Mouse (Mus musculus) liver, adult (tissue): Measurements from ENCODE around the gene Dagla.

Source experiments
- GATA4 ChIP-seq: IDR thresholded peaks from 2 replicates; pipeline ENCODE4 v1.6.1; 2014; ENCODE audit warnings: mild to moderate bottlenecking, low read length; ENCODE audit not compliant: insufficient replicate concordance

The Dagla gene

DNA sequence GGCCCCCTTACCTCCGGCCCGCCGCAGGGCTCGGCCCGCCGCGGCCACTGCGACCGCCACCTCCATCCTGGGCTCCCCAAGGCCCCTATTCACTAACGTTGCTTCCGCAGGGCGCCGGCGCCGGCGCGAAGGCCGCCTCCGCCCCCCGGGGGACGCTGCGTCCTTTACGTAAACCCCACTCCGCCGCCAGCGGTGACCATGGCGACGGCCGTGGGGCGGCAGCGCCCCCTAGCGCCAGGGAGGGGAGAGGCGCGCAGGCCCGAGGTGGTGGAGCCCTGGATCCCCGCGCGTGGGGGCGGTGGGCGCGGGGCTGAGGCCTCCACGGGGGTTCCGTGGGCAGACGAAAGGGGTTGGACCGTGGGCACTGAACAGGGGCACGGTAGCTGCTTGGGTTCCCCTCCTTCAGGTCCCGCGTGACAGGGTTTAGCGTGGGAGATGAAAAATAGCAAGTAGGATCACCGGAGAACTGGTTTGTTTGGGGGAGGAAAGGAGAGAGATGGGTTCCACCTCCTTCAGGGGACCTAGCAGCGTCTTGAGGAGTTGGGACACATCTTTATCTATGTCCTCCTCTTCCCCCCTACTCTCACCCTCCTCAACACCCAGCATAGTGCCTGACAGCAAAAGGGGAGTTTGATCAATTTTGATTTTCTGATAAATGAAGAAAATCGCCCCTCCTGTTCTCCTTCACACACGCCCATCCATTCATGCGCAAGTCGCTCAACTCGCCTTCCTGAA, at the start of gene Dagla:
Gene Dagla (minus strand): TSS at position 68 of the 735 bp plus-strand sequence.
- no peak for TF ChIP-seq GATA4

DNA sequence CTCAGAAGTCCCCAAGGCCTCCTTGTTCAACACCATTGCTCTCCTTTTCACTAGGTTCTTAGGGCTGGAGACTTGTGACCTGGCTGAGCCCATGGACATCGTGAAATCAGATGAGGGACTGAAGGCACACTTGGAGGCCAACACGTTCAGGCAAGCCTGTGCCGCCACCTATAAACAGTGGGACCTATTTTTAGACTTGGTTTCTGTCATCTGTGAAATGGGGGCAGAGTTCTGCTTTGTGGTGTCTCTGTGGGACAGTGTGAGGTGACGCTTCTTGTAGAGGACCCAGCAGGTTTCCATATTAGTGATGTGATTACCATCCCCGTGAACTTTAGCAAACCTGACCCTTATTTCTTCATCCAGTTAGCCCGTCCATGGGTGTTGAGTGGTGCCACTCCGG, 47.5 kb upstream of the Dagla start:
- TF ChIP-seq GATA4, result no peak

DNA sequence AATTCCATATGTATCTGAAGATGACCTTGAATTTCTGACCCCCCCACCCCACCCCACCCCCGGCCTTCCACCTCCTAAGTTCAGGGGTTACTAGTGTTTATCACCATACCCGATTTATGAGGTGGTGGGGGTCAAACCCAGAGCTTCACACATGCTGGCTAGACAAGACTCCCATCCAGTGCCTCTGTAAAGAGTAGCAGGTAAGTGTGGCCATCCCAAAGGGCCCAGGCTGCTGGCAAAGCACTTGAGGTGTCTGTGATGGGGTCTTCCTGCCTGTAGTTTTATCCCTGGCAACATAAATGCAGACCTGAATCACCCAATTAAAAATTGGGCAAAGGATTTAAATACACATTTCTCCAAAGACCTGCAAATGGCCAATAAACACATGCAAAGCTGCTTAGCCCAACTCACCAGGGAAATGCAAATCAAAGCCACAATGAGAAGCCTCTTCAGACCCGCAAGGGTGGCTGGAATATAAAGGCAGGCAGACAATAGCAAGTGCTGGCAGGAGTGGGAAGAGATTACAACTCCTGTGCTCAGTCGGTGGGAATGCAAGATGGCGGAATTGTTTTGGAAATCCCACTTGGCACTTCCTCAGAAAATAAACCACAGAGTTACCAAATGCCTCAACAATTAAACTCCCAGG, 43.1 kb upstream of the Dagla start:
- TF ChIP-seq GATA4, result no peak

DNA sequence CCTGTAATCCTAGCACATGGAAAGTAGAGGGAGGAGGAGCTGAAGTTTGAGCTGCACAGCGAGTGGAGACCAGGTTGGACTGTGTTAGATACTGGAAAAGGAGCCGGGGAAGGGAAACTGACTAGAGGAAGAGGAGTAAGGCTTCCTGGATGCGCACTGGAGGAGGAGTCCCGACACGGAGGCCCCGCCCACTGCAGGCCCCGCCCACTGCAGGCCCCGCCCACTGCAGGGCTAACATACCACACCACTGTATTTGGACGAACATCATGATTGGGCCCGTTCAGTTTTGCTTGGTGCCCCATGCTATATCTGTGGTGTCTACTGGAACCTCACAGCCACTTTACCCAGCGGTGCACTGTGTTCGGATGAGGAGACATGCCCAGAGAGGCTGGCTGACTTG, 41.0 kb upstream of the Dagla start:
- TF ChIP-seq GATA4, result no peak

DNA sequence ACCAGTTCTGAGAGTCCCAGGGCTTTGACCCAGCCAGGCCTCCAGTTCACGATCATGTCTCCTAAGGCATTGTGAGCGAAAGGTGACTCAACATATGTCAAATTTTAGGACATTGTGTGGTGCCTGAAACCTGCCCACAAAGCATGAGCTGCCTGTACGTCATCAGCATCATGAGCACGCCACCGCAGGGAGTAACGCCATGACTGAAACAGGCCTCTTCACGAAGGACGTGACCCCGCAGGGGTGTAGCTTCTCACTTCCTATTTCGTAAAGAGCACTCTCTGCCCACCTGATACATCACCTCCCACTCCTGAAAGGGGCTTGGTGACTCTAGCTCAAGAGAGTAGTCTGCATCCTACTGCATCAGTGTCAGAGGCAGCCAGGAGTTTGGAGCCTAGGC, 39.2 kb upstream of the Dagla start:
- TF ChIP-seq GATA4, result no peak

DNA sequence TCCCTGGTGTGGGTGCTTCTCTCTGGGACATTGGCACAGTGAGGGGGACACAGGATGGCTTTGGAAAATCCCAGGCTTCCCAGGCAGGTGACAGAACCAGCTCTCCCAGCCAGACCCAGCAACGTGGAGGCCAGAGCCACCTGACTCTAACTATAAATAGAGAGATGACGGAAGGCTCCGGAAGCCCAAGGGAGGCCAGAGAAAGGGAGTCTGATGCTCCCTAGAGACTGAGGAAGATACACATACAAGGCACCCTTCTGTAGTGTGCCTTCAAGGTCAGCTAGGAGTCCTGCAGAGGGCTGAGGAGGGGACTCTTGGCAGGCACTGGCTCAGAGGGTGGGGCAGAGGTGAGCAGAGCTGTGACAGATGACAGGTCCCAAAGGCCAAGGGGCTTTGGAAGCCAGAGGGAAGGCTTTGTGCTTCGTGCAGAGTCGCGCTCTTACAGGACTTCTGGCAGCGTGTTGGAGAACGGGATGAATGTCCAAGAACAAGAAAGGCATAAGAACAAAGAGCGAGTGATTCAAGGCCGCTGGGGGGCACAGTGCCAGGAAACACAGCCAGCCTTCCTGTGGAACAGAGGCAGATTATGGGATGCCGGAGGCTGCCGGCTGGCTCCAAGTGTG, 37.3 kb upstream of the Dagla start:
- TF ChIP-seq GATA4, result no peak

DNA sequence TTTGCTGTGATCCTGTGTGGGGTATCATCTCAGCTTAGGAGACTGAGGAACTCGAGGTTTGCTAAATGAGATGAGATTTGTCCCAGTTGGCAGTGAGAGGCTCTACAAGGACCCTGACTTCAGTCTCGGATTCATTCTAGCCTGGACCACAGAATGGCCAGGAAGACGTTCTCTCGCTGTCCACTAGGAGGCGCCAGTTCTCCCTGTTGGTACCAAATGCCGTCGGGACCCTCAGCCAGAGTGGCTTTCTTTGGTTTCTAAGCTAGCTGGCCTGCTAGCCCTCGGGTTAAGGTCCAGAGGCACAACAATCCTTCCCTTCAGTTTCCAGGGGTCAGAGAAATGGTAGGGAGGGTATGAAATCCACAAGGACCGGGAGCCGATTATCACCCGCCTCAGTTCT, 36.5 kb upstream of the Dagla start:
- TF ChIP-seq GATA4, result no peak

DNA sequence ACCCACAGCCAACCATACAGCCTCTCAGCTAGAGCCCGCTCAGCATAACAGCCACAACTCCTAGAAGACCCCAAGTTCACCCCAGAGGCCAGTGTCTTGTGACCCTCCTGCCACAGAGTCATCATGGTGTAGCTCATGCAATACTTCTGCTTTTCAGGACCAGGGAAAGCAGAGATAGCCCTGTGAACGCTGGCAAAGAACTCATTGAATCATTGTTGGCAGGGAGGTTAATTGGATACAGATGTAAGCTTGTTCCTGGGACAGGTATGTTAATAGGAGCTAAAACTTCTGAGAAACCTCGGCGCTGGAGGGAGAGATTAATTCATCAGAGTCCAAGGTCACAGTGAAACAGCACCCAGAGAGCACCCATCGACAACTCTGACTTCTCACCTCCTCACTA, 36.0 kb upstream of the Dagla start:
- no peak for TF ChIP-seq GATA4

DNA sequence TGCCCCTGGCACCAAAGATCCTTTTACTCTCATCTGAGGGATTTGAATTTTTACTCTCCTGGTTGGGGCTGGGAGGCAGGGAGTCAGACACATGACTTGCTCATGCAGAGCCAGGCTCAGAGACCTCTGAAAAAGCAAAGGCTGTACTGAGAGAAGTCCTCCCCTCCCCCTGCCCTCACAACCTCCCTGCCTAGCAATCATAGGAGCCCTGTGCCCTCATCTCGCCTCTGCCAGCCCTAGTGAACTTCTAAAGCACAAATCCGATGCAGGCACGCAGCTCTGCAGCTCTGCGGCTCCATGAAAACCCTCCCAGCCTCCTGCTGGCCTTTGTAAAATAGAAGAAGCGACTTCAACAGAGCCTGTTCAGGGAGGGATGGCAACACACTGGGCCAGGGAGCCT, 34.6 kb upstream of the Dagla start:
- no peak for TF ChIP-seq GATA4

DNA sequence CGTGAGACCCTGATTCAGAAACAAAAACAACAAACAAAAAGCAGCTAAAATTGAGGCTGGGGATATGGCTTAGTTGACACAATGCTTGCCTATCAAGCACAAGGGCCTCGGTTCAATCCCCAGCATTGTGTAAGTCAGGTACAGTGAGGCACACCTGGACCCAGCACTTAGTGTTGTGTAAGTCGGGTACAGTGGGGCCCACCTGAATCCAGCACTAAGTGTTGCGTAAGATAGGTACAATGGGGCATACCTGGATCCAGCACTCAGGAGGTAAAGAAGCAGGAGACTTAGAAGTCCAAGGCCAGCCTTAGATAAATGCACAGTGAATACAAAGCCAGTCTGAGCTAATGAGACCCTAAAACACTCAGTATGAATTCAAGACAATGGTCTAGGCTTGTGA, 34.0 kb upstream of the Dagla start:
- TF ChIP-seq GATA4, result no peak

DNA sequence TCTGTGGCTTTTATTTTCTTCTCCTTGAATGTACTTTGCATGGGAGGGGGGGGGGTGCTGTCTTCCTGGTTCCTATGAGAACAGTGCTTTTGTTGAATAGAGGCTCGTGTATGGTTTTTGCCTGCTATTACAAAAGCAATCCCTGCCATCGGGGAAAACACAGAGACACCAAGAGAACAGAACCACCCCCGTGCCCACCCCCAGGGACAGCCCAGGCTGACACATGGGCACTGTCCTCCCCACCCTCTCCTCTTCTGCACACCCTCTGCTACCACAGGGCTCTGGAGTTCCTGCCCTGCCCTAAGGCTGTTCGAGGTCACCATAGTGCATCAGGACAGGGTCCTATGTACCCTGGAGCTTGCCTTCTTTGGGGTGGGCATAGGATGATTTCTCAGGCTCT, 29.8 kb upstream of the Dagla start:
- no peak for TF ChIP-seq GATA4

DNA sequence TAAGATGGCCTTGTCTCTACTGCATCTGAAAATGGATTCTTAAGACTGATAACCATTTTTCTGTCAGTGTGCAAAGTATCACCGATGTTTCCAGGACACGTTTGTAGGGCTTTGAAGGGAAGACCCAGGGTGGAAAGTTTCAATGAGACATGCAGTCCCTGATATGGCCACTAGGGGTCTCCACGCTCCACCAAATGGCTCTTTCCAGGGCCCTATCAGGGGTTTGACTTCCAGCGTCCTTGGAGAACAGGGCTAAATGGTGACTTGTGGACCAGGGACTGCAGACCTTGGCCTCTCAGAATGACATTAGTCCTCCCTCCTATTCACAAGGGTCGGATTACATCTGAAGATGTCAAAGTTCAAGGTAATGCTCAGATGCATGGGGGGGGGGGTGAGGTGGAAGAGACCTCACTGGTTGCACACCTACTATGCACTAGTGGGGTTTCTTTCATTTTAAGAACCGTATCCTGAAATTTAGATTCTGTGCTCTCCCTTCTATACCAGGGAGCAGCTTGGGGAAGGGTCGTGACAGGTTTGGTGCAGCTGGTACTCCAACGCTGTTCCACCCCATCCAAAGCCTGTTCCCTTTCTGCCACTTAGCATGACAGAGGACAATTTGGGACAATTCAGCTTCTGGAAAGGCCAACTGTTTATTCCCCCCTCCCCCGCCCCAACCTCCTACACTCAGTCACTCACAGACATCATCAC, 29.0 kb upstream of the Dagla start:
- TF ChIP-seq GATA4, result no peak

DNA sequence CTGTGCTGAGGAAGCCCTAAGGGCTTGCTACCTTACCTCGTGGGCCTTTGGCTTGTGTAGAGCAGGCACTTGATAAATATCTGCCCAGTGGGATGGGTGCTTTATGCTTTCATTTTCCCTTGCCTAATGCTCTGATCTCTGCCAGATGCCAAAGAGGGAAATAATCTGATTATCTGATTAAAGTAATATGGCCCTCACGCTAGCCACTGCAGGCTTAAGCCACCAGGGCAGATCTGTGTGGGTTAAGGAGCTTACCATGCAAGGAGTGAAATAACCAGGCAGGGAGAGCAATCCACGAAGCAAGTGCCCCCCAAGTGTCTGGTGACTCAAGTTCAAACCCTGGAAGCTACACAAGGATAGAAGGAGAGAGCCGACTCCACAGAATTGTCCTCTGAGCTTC, 27.0 kb upstream of the Dagla start:
- no peak for TF ChIP-seq GATA4

DNA sequence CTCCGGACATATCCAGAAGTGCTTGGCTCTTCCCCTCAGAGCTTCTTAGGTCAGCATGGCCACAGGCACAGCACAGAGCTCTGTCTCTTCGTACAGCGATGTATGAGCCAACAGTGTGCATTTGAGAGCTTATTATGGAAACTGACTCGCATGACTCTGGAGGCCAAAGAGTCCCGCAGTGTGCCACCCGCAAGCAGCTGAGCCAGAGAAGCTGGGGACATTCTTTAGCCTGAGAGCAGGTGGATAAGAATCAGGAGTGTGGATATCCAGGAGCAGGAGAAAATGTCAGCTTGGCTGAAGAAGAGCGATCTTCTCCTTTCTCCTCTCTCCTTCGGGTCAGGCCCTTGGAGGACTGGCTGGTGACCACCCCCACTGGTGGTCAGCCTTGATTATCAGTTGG, 24.4 kb upstream of the Dagla start:
- TF ChIP-seq GATA4, result no peak

DNA sequence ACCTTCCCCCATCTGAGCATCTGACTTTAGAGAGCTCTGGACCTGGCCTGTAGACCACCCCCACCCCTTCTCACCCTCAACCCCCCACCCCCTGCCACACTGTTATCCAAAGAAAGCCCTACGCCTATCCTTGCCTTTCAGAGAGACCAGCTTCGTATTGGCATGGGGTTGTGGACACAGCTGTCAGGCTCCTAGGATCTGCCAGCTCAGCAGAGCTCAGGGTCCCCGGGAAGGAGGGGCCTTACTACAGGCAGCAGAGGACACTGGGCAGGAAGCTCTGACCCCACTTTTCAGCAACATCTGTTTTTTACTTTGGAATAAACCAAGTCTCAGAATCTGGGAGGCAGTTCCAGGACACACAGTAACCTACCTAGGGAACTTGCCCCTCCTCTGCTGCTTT, 21.9 kb upstream of the Dagla start:
- TF ChIP-seq GATA4, result no peak

DNA sequence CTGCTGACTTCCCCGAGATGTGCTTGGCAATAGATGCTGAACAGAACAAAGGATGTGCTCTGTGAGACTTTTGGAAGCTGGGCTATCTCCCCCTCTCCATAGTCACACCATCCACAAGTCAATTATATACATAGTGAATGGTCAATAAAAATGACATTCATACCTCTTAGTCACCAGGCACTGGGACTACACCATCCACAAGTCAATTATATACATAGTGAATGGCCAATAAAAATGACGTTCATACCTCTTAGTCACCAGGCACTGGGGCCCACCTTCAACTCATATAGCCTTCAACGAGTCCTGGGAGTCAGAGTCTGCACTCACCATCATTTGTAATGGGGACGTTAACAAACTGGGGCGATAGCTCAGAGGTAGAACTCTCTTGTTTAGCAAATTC, 19.2 kb upstream of the Dagla start:
- TF ChIP-seq GATA4, result no peak
